Mouse (Mus musculus) gastrocnemius, adult 18-20 months (tissue): ENCODE data around the gene Rufy2. TPM values are rescaled to one million over a fixed set of nuclear protein-coding genes. Genes with fewer than 3 reads are reported as not detected.
"Not testable (repeated sequence)": the region's sequence is repeated elsewhere in the genome, so short reads cannot be mapped to it uniquely, and the experiment has no call there.

Experiments
- DNase-seq: peaks from one replicate; pipeline ENCODE4 v3.0.0; 2021; ENCODE audit warnings: low spot score
- total RNA-seq, 2 experiments: library from RNA; stranded (reverse); gene quantifications; 2 replicates each; pipeline ENCODE4 v1.2.3; 2021

Gene Rufy2
- total RNA-seq, 2 experiments from 2014 or later, result 4.1 to 4.9 TPM

GRCm38 (mm10) chr10:63049106-63049505 lies 69.1 kb downstream of the Rufy2 start:
- DNase-seq, result no peak

- no peak for DNase-seq
Measured at GRCm38 (mm10) chr10:63051267-63051666, 71.2 kb downstream of the Rufy2 start.

GRCm38 (mm10) chr10:63052011-63052410 lies 72.0 kb downstream of the Rufy2 start:
- DNase-seq, result no peak

GRCm38 (mm10) chr10:63053007-63053406 lies 73.0 kb downstream of the Rufy2 start:
- DNase-seq, result no peak

- not testable (repeated sequence) for DNase-seq
Measured at GRCm38 (mm10) chr10:63054071-63054470, 74.0 kb downstream of the Rufy2 start.

- no peak for DNase-seq
Measured at GRCm38 (mm10) chr10:63054586-63054985, 74.6 kb downstream of the Rufy2 start.

- peak; percentile 14 for DNase-seq
Measured at GRCm38 (mm10) chr10:63056966-63057750, 77.1 kb downstream of the Rufy2 start.

GRCm38 (mm10) chr10:63059862-63060261 lies 79.8 kb downstream of the Rufy2 start, which contains the start of gene Pbld1:
Gene Pbld1, plus strand, starts transcription at chr10:63060162.
- no peak for DNase-seq

GRCm38 (mm10) chr10:63060406-63060805 lies 80.4 kb downstream of the Rufy2 start:
- no peak for DNase-seq

GRCm38 (mm10) chr10:63061266-63061665 lies 81.2 kb downstream of the Rufy2 start:
- no peak for DNase-seq

GRCm38 (mm10) chr10:63062696-63063095 lies 82.7 kb downstream of the Rufy2 start:
- DNase-seq, result no peak

GRCm38 (mm10) chr10:63063365-63063764 lies 83.3 kb downstream of the Rufy2 start:
- no peak for DNase-seq

GRCm38 (mm10) chr10:63064516-63064915 lies 84.5 kb downstream of the Rufy2 start:
- DNase-seq, result no peak

- DNase-seq, result no peak
Measured at GRCm38 (mm10) chr10:63065561-63065960, 85.5 kb downstream of the Rufy2 start.

- DNase-seq, result peak; percentile 79
Measured at GRCm38 (mm10) chr10:63065988-63066387, 86.0 kb downstream of the Rufy2 start.

Other genes with a start within 250 kb of the Rufy2 start
- 10 to 100 TPM; 21.6 to 31.0 TPM for gene Ccar1, start 187.9 kb upstream of the Rufy2 start, total RNA-seq
- gene Tet1, start 71.2 kb upstream of the Rufy2 start, total RNA-seq, result 1 to 10 TPM; 1.2 to 2.5 TPM
- 10 to 100 TPM; 15.3 to 18.7 TPM for gene Slc25a16, start 59.6 kb upstream of the Rufy2 start, total RNA-seq
- gene Dna2, start 33.2 kb upstream of the Rufy2 start, total RNA-seq, result under 1 TPM; 0.17 to 0.21 TPM
- 10 to 100 TPM; 14.6 to 24.2 TPM for gene Hnrnph3, start 44.0 kb downstream of the Rufy2 start, total RNA-seq
- gene Pbld2, start 44.1 kb downstream of the Rufy2 start, total RNA-seq, result 1 to 10 TPM; 3.4 to 3.7 TPM
- gene Pbld1, start 79.9 kb downstream of the Rufy2 start, total RNA-seq, result 1 to 10 TPM in 1 of 2 experiments, under 1 TPM in 1; 0.73 to 1.1 TPM
- not detected for gene Atoh7, start 119.4 kb downstream of the Rufy2 start, total RNA-seq
- gene Mypn, start 223.7 kb downstream of the Rufy2 start, total RNA-seq, result 100 to 1,000 TPM; 279 to 292 TPM